Mouse (Mus musculus) CH12.LX (cell line): ENCODE measurements around the gene Sirt4. TPM values are rescaled to one million over a fixed set of nuclear protein-coding genes. Genes with fewer than 3 reads are reported as not detected.
A peak's percentile ranks its signal among the peaks of the same experiment; 100 is the strongest.

Experiments
- DNase-seq: peaks from one replicate; pipeline ENCODE4 v3.0.0-alpha.2; 2013; ENCODE audit errors: extremely low read depth
- H3K27ac ChIP-seq: 2 replicates; pipeline ENCODE4 v1.5.1; 2012; ENCODE audit warnings: low read depth, mild to moderate bottlenecking, control low read depth, moderate library complexity; ENCODE audit not compliant: insufficient read depth
- H3K27me3 ChIP-seq: replicated peaks from 2 replicates; pipeline ENCODE3; 2012; ENCODE audit warnings: inconsistent platforms
- H3K36me3 ChIP-seq, 2 experiments: replicated peaks in 1 of 2; 2 replicates each; pipeline versions ENCODE3 to v1.6.1; 2012; ENCODE audit warnings: inconsistent platforms in 1 of 2, low read length in 1 of 2, mild to moderate bottlenecking in 1 of 2, mixed read lengths in 1 of 2, moderate library complexity in 1 of 2; ENCODE audit not compliant: control insufficient read depth in 1 of 2, insufficient read depth in 1 of 2
- H3K4me1 ChIP-seq, 2 experiments: 2 replicates each; pipeline ENCODE4 v1.6.1; 2012; ENCODE audit warnings: inconsistent platforms in 1 of 2, moderate library complexity in 1 of 2; ENCODE audit not compliant: insufficient read depth in 2 of 2, control insufficient read depth in 1 of 2
- H3K4me2 ChIP-seq: 2 replicates; pipeline ENCODE4 v1.6.1; 2012; ENCODE audit warnings: low read depth, mild to moderate bottlenecking, control low read depth; ENCODE audit not compliant: poor library complexity, insufficient read depth, severe bottlenecking
- H3K4me3 ChIP-seq, 3 experiments: fragments of 150-350 bp in 1 of 3; sonication (generic) in 1 of 3; replicated peaks in 1 of 3; 2 replicates each; pipeline versions ENCODE3 to v1.5.1; 2011 to 2012; ENCODE audit warnings: low read depth in 2 of 3, low read length in 2 of 3, mild to moderate bottlenecking in 2 of 3, moderate library complexity in 2 of 3, control low read depth in 1 of 3, improper control_type of control experiment in 1 of 3, inconsistent platforms in 1 of 3, mixed read lengths in 1 of 3; ENCODE audit not compliant: poor library complexity in 1 of 3
- H3K79me2 ChIP-seq: replicated peaks from 2 replicates; pipeline ENCODE4 v1.6.1; 2012; ENCODE audit warnings: mild to moderate bottlenecking, moderate library complexity; ENCODE audit not compliant: control insufficient read depth, poor library complexity, insufficient read depth, severe bottlenecking; ENCODE audit errors: extremely low read depth
- H3K9ac ChIP-seq: 2 replicates; pipeline ENCODE4 v1.6.1; 2012; ENCODE audit warnings: low read depth, mild to moderate bottlenecking, control low read depth, moderate library complexity; ENCODE audit not compliant: insufficient read depth
- H3K9me3 ChIP-seq: replicated peaks from 2 replicates; pipeline ENCODE3; 2012; ENCODE audit warnings: low read length, inconsistent platforms, mixed read lengths
- CHD2 ChIP-seq: IDR thresholded peaks from 2 replicates; pipeline ENCODE4 v1.6.1; 2011; ENCODE audit warnings: low read length, improper control_type of control experiment
- ELF1 ChIP-seq: IDR thresholded peaks from 2 replicates; pipeline ENCODE4 v1.6.1; 2014; ENCODE audit warnings: low read depth, mild to moderate bottlenecking, inconsistent platforms, low read length, improper control_type of control experiment
- ETS1 ChIP-seq: conservative IDR thresholded peaks from 2 replicates; pipeline ENCODE4 v1.6.1; 2012; ENCODE audit warnings: low read depth, mild to moderate bottlenecking, inconsistent platforms, low read length, improper control_type of control experiment, moderate library complexity
- HCFC1 ChIP-seq: IDR thresholded peaks from 2 replicates; pipeline ENCODE4 v1.6.1; 2012; ENCODE audit warnings: low read depth, mild to moderate bottlenecking, inconsistent platforms, low read length, improper control_type of control experiment
- IRF4 ChIP-seq: IDR thresholded peaks from 2 replicates; pipeline ENCODE4 v1.6.1; 2014; ENCODE audit warnings: low read depth, mild to moderate bottlenecking, inconsistent platforms, low read length, improper control_type of control experiment
- JUND ChIP-seq: conservative IDR thresholded peaks from 2 replicates; pipeline ENCODE4 v1.6.1; 2011; ENCODE audit warnings: low read depth, low read length, improper control_type of control experiment
- KAT2A ChIP-seq: IDR thresholded peaks from 2 replicates; pipeline ENCODE4 v1.6.1; 2012; ENCODE audit warnings: low read length, improper control_type of control experiment, inconsistent platforms; ENCODE audit not compliant: insufficient replicate concordance
- MAX ChIP-seq: IDR thresholded peaks from 2 replicates; pipeline ENCODE4 v1.6.1; 2011; ENCODE audit warnings: low read length, improper control_type of control experiment
- MEF2A ChIP-seq: IDR thresholded peaks from 2 replicates; pipeline ENCODE4 v1.6.1; 2014; ENCODE audit warnings: low read depth, mild to moderate bottlenecking, inconsistent platforms, low read length, improper control_type of control experiment, borderline replicate concordance
- MXI1 ChIP-seq: IDR thresholded peaks from 2 replicates; pipeline ENCODE4 v1.6.1; 2011; ENCODE audit warnings: mild to moderate bottlenecking, low read depth, low read length, improper control_type of control experiment
- NRF1 ChIP-seq: IDR thresholded peaks from 2 replicates; pipeline ENCODE4 v1.6.1; 2014; ENCODE audit warnings: low read depth, mild to moderate bottlenecking, inconsistent platforms, low read length, improper control_type of control experiment, moderate library complexity
- RAD21 ChIP-seq: IDR thresholded peaks from 2 replicates; pipeline ENCODE4 v1.6.1; 2011; ENCODE audit warnings: low read depth, mild to moderate bottlenecking, low read length, improper control_type of control experiment, moderate library complexity
- SIN3A ChIP-seq: IDR thresholded peaks from 2 replicates; pipeline ENCODE4 v1.6.1; 2012; ENCODE audit warnings: low read length, improper control_type of control experiment, inconsistent platforms
- SMC3 ChIP-seq: IDR thresholded peaks from 2 replicates; pipeline ENCODE4 v1.6.1; 2011; ENCODE audit warnings: low read depth, low read length, improper control_type of control experiment
- TBP ChIP-seq: conservative IDR thresholded peaks from 2 replicates; pipeline ENCODE4 v1.6.1; 2011; ENCODE audit warnings: low read depth, low read length, improper control_type of control experiment
- TCF12 ChIP-seq: IDR thresholded peaks from 2 replicates; pipeline ENCODE4 v1.6.1; 2014; ENCODE audit warnings: low read depth, mild to moderate bottlenecking, inconsistent platforms, low read length, improper control_type of control experiment
- UBTF ChIP-seq: IDR thresholded peaks from 2 replicates; pipeline ENCODE4 v1.6.1; 2012; ENCODE audit warnings: low read depth, mild to moderate bottlenecking, inconsistent platforms, low read length, improper control_type of control experiment, moderate library complexity
- USF1 ChIP-seq: IDR thresholded peaks from 2 replicates; pipeline ENCODE4 v1.6.1; 2014; ENCODE audit warnings: low read depth, mild to moderate bottlenecking, inconsistent platforms, low read length, improper control_type of control experiment
- ZC3H11A ChIP-seq: IDR thresholded peaks from 2 replicates; pipeline ENCODE4 v1.6.1; 2012; ENCODE audit warnings: low read depth, mild to moderate bottlenecking, inconsistent platforms, low read length, improper control_type of control experiment
- ZMIZ1 ChIP-seq: IDR thresholded peaks from 2 replicates; pipeline ENCODE4 v1.6.1; 2012; ENCODE audit warnings: low read depth, mild to moderate bottlenecking, inconsistent platforms, low read length, improper control_type of control experiment
- ZNF384 ChIP-seq: IDR thresholded peaks from 2 replicates; pipeline ENCODE4 v1.6.1; 2012; ENCODE audit warnings: low read depth, low read length, improper control_type of control experiment, inconsistent platforms
- dilution Hi-C: fragments of 300-500 bp; cut with MboI; formaldehyde crosslinking; loops from 2 replicates; pipeline ENCODE4 v1.14.3; 2020; ENCODE audit warnings: low sequenced_read_pairs; ENCODE audit not compliant: extremely low pct_unique_long_range_greater_than_20kb, extremely low pct_ligation_motif_present
- in situ Hi-C: fragments of 300-500 bp; cut with MboI; formaldehyde crosslinking; loops from 3 replicates; pipeline ENCODE4 v1.14.3; 2019; ENCODE audit warnings: low sequenced_read_pairs, low pct_ligation_motif_present, low pct_unique_long_range_greater_than_20kb, mixed read lengths
- polyA plus RNA-seq: library from polyadenylated mRNA; unstranded; fragments of >175 nt; gene quantifications from 2 replicates; pipeline ENCODE4 v1.2.1, GENCODE M21; 2012; ENCODE audit warnings: low read depth; ENCODE audit not compliant: insufficient read length
- total RNA-seq, 2 experiments: library from RNA; depleted of rRNA; stranded (reverse); fragments of 300-350 nt in 1 of 2; fragments of >200 nt in 1 of 2; gene quantifications; 2 replicates each; pipeline ENCODE4 v1.2.3; 2012 to 2014

Gene Sirt4
- total and polyA plus RNA-seq, 3 experiments = 10.0 to 18.0 (median 13.3) TPM

DNA sequence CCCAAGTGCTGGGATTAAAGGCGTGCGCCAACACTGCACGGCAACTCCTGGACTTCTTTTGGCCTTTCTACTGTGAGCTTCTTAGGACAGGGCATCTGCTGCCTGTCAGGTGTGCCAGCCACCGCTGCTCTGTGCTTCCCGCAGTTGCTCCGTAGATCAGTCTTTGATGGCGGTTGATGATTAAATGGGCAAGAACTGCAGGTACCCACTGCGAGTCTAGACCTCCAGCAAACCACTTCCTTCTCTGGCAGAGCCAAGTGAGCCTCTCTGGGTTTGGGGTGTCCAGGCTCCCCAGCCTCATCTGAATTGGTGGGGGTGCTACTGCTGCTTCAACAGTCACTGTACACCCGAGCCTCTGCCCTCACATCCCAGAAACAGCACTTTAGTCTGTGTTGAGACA is 33.0 kb upstream of the Sirt4 start:
- Histone ChIP-seq H3K27ac (no peak overlapping the region), H3K27me3 (no peaks in the 10 kb centered on the region), H3K4me1 (peaks cover 28 to 72% of the 10 kb centered on the region in 2 experiments), H3K4me3 (no peak overlapping the region), H3K79me2 (no peaks in the 10 kb centered on the region), H3K36me3 (peaks cover 2 to 31% of the 10 kb centered on the region in 2 experiments), H3K9me3 (no peaks in the 10 kb centered on the region), H3K4me2 (no peak overlapping the region), H3K9ac (no peak overlapping the region)
- in situ Hi-C loops (no loop called here), dilution Hi-C loops (no loop called here)
- DNase-seq = no peak
- TF ChIP-seq ZNF384 = no peak
- no peak for TF ChIP-seq ZMIZ1
- TF ChIP-seq TBP = no peak
- no peak for TF ChIP-seq ETS1

GRCm38 (mm10) chr5:115516908-115517307 is 32.4 kb upstream of the Sirt4 start:
- Histone ChIP-seq H3K9ac (no peak overlapping the region), H3K36me3 (peaks cover 2 to 33% of the 10 kb centered on the region in 2 experiments), H3K9me3 (no peaks in the 10 kb centered on the region), H3K79me2 (no peaks in the 10 kb centered on the region), H3K27ac (peak overlapping the region; percentile 55; the same call in 1 of the 2 replicates), H3K4me2 (peak overlapping the region; percentile 55), H3K27me3 (no peaks in the 10 kb centered on the region), H3K4me3 (no peak overlapping the region), H3K4me1 (peaks cover 28 to 67% of the 10 kb centered on the region in 2 experiments)
- dilution Hi-C loops = no loop called here
- DNase-seq = peak; percentile 39
- peak; percentile 73 for TF ChIP-seq ZNF384
- no peak for TF ChIP-seq ELF1
- 0 out of 2 replicates have a peak, but pooled peaks have one; percentile 0 for TF ChIP-seq MEF2A
- in situ Hi-C loops = no loop called here

DNA sequence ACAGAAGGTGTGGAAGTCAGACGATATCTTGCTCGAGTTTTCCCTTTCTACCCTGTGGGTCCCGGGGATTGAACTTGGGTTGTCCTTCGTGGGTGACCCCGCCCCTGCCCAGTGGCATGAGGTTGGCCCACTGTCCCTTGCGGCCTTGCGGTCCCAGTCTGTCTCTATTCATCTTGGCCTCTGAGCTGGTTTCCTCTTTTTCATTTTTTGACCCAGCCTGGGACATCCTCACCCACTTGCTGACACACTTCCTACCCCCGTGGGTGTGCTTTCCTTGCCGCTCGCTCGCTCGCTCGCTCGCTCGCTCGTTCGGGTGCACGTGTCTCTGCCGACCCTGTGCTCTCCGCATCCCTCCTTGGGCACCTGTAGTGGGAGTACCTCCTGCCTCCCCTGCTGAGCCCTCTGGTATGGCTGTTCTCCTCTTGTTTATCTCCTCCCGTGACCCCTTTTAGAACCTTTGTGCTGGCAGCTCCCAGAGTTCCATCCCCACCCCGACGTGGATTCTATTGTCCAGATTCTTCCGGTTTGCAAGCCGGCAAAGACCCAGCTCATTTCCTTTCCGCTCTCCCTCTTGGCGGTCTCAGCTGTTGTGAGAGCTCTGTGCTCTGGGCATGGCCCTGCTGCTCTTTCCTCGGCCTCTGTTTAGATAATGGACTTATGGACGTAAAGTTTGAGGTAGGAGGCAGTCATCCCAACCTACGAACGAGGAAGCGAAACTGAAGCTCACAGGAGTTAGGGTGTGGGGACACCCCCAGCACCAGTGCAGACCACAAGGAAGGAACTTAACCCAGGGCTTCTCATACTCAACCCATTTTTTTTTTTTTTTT is 31.8 kb upstream of the Sirt4 start:
- in situ Hi-C loops = no loop called here
- H3K4me2 ChIP-seq = peak overlapping the region; percentile 55
- H3K9ac ChIP-seq = peak overlapping the region; percentile 45
- DNase-seq = peak; percentile 94
- no peaks in the 10 kb centered on the region for H3K9me3 ChIP-seq
- no peaks in the 10 kb centered on the region for H3K27me3 ChIP-seq
- H3K27ac ChIP-seq = peak overlapping the region; percentile 95
- peaks cover 23 to 60% of the 10 kb centered on the region in 2 experiments for H3K4me1 ChIP-seq
- peaks cover 2 to 38% of the 10 kb centered on the region in 2 experiments for H3K36me3 ChIP-seq
- peak overlapping the region; percentile 23 to 39 (median 32) for H3K4me3 ChIP-seq
- H3K79me2 ChIP-seq = no peaks in the 10 kb centered on the region
- dilution Hi-C loops = no loop called here
- TF ChIP-seq NRF1 (no peak), SMC3 (no peak), SIN3A (peak; percentile 51; the same call in 1 of the 2 replicates), MAX (peak; percentile 84), CHD2 (no peak), TCF12 (peak; percentile 50; the same call in 1 of the 2 replicates), TBP (0 out of 2 replicates have a peak, but pooled peaks have one; percentile 25), MXI1 (peak; percentile 84; the same call in 1 of the 2 replicates), HCFC1 (no peak), JUND (no peak), IRF4 (peak; percentile 96), UBTF (no peak), ZC3H11A (no peak), ZNF384 (peak; percentile 96), ZMIZ1 (no peak), RAD21 (no peak), USF1 (no peak), ETS1 (peak; percentile 63), KAT2A (no peak), MEF2A (0 out of 2 replicates have a peak, but pooled peaks have one; percentile 11)
